Mouse (Mus musculus): Measurements from ENCODE around the gene Cdh10.
A peak's percentile ranks its signal among the peaks of the same experiment; 100 is the strongest.

Gene Cdh10

DNA sequence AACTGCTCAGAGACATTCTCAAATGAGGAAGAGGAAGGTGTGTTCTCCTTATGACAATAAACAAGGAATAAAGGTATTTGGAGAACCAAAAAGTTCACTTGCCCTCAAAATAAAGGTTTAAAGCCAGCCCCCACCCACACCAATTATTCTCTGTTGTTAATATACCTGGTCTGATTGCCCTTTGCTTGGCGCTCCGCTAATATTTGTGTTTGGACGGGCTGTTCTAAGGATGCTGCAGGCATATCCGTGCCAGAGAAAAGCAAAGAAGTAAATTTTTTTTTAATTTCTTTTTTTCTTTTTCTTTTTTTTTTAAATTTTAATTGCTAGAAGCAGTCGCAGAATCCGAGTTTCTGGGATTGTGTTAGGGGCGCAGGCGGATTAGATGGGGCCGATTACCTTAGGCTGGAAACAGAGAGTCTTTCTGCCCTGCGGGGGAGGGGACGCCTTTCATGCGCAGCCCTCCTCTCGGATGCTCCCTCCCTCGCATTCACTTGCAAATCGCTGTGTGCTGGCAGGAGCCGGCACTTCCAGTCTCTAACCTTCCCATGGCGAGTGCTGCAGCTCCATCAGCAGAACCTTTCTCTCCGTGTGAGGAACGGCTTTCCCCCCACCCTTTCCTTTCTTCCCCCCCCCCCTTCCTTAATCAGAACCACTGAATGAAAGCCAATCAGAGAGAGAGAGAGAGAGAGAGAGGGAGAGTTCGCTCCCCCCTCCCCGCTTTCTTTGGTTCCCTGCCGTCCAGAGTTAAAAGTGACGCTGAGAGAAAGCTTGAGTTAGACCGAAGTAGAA, at the start of gene Cdh10:
Gene Cdh10 (plus strand): TSS at position 763 of the 789 bp plus-strand sequence.
- DNase-seq (ENCODE audit: low spot score in 2 of 2), result no peak

DNA sequence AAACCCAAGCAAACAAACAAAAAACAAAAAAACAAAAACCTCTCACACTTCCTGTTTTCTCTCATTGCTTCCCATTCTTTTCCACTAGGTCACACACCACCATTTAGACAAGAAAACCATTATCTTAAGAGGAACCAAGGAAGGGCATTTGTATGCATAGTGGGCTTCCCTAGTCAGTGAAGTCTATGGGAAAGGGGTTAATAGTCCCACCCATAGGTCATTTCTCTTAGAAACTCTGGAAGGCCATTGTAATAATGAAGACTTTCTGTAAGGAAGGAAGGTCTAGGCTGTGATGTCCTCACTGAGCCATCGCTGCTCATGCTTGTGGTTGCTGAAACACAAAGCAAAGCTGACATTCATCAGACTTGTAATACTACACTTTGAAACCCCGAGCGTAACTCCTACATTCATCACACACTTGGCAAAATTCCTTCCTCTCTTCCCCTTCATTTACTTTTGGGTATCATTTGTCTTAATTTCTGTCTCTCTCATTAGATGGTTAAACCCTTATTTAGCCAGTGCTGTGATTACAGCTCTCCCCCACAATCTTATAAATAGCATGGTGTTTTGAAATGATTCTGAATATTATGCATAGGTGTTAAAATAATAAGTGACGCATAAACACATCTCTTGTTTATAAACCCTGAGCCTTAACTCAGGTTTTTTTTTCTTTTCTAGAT, 9.5 kb upstream of the Cdh10 start:
- no peak for DNase-seq (ENCODE audit: low spot score in 2 of 2)

DNA sequence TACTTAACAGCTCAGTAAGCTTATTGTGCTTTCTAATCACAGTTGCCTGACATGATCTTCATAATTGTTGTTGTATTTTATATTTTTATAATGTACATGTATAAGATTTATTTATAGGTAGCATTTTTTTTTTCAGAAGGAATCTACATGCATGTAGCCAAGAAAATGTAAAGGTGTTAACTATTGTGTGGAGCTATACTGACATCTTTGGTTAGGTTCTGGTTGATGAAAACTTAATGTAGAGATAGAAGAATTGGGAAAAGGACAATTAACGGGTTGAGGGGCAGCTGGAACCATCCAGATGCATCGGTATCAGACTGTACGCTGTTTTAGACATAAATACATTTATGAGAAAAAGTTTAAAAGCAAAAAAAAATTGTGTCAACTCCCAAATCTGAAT, 1.0 kb upstream of the Cdh10 start:
- no peak for DNase-seq (ENCODE audit: low spot score in 2 of 2)

DNA sequence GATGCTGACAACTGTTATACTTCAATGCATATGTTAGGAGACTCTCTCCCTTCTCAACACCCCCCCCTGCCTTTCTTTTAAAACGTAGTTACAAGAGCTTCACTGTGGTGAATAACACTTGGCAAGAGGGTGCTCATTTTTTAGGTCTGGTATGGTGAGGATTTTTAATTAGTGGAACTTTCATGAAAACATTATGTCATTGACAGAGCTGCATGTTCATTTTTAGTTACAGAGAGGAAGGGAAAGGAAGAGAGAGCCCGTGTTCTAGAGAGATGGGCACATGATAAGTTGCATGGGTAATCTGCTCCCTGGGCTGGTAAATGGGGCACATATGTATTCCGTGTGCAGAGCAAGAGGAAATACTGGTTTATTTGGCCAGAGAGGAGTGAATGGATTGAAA, 1.5 kb downstream of the Cdh10 start:
- no peak for DNase-seq (ENCODE audit: low spot score in 2 of 2)

DNA sequence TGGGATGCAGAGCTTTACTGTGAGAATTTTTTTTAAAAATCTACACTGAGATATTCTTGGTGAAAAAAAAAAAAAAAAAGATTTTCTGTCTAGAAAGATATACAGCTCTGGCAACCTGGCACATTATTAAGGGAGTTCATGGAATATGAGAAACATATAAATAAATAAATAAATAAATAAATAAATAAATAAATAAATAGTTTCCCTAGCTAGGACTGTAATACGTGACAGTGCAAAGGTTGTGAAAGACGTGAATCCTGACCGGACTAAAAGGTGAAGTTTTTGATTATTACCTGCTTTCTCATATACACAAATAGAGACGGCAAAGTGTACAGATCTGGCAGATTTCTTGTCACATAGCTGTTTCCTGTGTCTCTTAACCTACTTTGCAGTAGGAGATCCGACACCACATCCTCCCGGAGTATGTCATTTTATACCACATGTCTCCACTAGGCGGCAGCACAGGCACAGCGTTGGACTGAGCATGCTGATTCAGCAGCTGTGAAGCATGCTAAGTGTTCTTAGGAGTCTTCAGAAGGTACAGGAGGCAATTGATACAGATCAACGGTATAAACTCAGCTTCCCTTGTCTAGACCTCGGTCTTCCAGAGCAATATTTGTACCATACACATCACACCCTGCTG, 2.5 kb downstream of the Cdh10 start:
- peak; percentile 56 to 90 for DNase-seq (ENCODE audit: low spot score in 2 of 2)

DNA sequence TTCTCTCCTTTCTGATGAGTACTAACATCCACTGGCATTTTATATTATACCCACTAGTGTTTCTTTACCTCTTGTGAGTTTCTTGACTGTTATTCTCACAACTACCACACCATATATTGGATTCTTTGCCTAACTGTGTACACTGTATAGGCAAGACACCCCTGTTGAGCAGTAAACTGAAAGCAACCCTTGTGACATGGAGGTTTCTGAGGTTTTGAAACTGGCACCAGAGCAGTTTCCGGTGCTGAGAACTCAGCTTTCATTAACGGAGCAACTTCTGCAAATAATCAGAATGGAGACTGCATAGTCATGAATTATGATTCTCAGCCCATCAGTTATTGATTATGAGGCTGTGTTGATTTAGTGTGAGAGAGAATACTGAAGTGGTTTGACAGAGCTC, 4.7 kb downstream of the Cdh10 start:
- no peak for DNase-seq (ENCODE audit: low spot score in 2 of 2)

DNA sequence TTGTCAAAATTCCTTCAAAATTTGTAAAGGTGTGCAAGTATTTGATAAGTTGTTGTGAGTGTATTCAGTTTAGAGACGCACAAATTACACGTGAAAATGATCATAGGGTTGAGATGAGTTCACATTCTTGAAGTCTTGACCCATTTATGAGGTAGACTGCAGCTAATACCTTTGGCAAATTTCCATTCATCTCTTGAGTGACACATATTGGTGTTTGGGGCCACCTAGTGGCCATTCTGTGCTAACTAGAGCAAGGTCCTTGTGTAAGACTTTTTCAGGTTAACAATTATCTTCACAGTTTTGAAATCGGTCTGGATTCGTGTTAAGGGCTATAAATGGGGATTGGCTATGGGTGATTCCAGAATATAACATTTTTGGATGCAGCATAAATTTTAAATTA, 13.5 kb downstream of the Cdh10 start:
- DNase-seq (ENCODE audit: low spot score in 2 of 2), result no peak

DNA sequence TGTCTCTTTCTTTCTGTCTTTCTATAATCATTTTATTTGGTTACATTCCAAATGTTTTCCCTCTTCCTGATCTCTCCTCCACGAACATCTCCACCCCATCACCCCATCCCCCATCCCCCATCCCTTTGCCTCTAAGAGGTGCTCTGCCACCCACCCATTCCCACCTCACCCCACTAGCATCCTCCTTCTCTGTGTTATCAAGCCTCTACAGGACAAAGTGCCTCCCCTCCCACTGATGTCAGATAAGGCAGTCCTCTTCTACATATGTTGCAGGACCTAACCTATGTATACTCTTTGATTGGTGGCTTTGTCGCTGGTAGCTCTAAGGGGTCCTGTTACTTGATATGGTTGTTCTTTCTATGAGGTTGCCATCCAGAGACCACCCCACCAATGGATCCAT, 23.0 kb downstream of the Cdh10 start:
- no peak for DNase-seq (ENCODE audit: low spot score in 2 of 2)

DNA sequence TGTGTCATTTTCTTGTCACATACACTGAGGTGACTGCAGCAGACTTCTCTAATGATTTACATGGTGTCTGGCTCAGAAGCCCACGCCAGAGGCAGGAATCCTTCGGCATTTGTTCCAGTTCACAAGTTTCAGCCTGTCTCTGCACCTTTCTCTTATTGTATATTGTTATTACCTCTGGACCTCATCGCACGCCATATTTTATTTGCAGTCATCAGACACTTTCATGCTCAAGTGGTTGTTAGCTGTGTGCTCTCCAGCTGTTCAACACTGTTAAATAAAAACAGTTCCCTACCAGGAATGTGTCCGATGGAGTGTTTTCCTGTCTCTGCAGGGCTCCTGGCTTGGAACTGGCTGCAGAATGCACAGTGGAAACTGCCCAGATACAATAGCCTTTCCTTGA, 26.1 kb downstream of the Cdh10 start:
- no peak for DNase-seq (ENCODE audit: low spot score in 2 of 2)

DNA sequence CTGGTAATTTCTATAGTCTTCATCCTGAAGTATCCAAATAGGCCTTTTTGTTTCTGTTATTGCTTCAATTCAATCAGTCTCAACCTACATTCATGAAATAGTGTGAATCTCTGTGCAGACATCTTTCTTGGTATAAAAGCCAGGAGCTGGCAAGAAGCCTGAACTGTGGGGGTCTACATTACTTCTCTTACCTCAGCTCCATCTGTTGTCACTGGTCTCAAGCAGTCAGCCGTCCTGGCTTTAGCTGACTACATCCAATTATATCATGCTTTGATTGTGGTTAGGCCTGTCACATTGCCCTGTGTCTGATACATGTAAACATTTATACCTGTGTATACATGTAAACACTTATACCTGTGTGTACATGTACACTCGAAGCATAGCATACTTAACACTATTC, 31.8 kb downstream of the Cdh10 start:
- no peak for DNase-seq (ENCODE audit: low spot score in 2 of 2)

DNA sequence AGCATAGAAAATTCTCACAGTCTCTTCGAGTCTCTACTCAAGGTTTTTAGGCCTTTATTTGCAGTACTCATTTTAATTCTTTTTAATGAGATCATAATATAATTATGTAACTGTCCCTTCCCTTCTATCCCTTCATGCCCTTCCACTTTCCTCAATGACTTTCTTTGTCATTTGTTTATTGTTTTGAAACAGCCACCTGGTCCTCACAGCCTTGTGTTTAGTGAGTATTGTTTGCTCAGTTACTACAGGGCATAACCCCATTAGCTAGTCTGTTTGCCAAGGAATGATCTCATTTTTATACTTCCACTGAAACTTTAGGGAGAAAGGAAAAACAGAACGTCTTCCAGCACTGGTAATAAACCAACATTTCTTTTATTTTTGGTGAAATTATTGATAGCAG, 39.4 kb downstream of the Cdh10 start:
- DNase-seq (ENCODE audit: low spot score in 2 of 2), result no peak

DNA sequence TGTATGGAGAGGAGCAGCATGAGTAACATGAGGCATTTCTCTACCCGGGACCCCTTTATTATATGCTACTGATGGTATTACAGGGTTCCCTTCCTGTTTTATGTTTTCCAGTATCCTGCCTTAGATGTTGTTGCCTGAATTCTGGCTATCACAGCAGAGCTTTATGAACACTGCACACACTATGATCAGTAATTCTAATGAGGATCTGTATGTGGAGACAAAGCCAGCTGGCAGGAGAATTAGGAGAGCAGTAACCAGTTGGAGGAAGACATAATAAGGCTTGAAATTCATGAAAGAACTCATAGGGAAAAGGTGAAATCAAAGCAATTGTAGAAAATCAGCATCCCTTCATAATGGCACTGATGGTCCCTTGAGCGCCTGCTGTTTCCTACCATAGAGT, 51.1 kb downstream of the Cdh10 start:
- DNase-seq (ENCODE audit: low spot score in 2 of 2), result no peak

DNA sequence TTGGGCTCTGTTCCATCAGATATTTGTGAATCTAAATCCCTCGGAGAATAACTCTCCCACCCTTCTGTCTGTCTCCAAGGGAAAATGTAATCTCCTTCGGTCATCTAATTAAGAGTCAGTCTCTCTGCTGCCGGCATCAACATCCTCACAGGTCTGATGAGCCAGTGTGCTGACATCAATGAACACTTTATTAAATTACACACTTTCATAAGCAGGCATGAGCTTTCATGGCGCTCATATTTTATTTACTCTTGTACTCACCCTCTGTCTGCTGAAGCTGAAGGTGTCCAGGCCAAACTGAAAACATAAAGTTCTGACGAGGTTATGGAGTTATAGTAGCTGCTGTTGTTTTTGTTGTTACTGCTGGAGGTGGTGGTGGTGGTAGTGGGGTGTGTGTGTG, 62.7 kb downstream of the Cdh10 start:
- DNase-seq (ENCODE audit: low spot score in 2 of 2), result no peak

DNA sequence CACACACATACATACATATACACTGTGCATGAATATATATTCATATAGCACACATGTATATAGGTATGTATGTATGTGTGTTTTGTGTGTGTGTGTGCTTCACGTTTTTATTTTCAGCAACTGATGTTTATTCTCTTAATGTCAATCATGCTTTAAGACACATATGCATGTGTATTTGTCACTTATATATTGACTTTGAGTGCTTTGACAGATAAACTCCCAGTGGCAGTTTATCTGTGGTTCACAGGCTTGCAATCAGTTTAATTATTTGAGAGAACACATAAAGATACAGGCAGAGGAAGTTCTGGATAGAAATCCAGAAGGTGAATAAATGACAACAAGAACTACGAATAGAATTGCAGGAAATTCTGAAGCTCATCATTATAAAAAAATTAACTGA, 67.9 kb downstream of the Cdh10 start:
- DNase-seq (ENCODE audit: low spot score in 2 of 2), result no peak

DNA sequence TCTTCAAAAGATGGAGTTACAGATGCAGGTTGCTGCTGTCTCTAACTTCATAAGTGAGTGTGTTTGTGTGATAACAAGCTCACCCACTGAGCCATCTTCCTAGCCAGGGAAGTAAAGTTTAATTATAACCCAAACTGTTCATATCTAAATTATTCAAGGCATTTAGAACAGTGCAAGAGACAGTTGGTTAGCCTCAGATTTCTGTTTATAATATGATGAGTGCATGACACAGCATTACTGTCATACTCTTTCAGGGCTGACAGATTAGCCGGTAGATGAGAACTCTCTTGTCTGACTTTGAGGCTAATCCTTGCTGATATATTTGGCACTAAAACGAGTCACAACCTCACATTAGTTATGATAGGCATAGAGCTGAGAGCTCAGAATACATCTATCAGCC, 70.2 kb downstream of the Cdh10 start:
- DNase-seq (ENCODE audit: low spot score in 2 of 2), result no peak

DNA sequence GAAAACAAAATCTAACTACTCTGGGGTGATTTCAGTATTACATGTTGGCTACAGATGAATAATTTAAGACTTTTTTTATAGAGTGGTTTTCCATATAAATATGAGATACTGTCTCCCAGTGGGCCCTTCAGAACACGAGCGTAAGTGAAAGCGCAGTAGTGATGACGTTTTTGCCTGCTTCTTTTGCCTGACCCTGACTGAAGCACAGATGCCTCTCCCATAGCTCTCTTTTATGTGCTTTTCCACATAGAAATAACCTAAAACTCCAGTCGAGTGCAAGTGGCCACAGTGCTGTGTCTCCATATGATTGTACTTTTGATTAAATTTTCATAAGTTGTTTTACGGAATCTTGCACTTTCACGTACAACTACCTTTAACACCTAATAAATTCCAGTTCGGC, 71.6 kb downstream of the Cdh10 start:
- DNase-seq (ENCODE audit: low spot score in 2 of 2), result no peak

DNA sequence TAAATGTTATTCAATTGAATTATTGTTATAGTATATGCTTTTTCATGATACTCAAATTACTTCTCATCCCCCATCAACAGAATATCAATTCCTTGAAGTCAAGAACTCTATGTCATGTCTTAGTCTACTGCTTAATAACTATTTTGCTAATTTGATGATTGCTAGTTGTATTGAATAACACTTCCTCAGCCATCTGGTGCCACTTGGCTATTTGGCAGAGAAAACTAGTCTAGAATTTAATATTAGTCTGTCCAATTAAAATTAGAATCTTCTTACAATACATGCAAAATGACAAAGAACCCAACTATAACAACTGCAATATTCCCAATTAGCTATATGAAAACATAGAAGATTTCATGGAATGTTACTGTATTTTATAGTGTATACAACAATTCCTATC, 82.0 kb downstream of the Cdh10 start:
- no peak for DNase-seq (ENCODE audit: low spot score in 2 of 2)

DNA sequence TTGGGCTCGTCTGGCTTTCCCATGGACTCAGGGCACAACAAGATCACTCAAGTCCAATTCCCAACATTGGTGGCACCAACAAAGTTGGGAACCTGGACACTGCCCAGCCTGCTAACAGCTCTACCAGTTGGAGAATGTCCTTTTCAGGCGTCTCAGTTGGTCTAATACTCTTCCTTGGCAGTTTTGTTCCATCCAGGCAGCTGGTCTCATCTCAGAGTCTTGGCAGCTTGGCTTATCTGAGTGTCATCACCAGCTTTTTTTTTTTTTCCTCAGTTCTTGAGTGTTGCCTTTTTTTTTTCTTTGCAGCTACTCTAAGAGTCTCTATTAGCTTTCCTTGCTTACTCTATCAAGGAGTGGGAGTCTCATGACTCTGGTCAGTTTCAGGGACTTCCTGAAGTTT, 85.4 kb downstream of the Cdh10 start:
- DNase-seq (ENCODE audit: low spot score in 2 of 2), result no peak

DNA sequence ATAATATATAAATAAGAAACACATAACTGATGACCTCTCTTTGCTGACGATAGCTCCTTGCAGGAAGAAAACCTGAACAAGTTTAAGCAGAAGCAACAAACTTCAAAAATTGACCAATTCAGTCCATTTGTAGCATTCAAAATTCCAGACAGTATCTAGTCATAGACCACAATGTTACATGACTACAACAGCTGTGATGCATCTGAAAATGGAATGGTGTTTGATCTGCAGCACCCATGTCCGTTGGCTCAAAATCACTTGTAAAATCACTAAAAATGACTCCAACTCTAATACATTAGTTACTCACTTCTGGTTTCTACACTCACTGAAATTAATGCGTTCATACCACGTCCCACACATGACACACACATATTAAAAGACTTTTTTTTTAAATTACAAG, 91.9 kb downstream of the Cdh10 start:
- DNase-seq (ENCODE audit: low spot score in 2 of 2), result no peak

DNA sequence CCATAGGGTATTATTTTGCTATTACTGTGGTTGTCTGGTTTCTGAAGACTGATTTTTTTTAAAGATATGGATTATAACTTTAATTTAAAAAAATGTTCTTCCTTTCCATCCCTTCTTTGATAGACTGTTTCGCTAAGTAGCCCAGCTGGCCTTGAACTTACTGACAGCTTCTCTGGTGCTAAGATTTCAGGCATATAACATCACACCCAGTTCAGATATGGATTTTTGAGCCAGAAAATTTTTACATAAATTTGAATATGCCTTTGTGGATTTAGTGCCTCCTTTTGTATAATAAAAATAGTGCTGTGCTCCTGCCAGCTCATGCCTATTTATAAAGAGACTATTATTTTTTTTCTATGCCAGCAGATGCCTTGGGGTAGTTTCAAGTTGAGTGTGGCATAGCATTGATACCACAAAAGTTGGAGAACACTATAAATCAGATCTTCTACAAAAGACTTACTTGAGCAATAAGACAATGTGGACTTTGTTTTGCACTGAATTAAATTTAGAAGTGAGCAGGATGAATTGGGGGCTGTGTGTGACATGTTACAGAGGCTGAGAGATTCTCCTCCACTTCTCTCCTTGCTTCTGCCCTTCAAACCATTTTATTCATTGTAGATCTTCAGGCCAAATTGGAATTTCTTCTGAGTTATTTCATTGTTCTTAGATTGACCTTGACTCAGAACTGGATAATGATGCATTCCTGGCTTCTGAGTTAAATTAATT, 106.8 kb downstream of the Cdh10 start:
- no peak for DNase-seq (ENCODE audit: low spot score in 2 of 2)

DNA sequence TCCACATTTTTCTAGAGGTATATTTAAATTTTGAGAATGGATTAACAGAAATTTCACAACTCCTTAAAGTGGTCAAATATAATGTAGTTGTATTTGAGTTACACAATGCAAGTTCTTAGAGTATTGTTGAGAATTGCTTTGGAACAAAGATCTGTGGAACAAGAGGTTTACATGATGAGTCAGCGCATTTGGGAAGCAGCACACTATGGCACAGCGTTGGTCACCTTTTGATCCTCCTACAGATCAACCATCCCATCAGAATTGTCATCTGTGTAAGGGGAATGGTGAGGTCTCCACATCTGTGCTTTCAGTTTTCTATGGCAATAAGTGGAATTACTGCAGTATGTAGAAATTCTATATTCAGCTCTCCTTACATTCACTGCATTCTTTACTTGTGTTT, 108.2 kb downstream of the Cdh10 start:
- no peak for DNase-seq (ENCODE audit: low spot score in 2 of 2)

DNA sequence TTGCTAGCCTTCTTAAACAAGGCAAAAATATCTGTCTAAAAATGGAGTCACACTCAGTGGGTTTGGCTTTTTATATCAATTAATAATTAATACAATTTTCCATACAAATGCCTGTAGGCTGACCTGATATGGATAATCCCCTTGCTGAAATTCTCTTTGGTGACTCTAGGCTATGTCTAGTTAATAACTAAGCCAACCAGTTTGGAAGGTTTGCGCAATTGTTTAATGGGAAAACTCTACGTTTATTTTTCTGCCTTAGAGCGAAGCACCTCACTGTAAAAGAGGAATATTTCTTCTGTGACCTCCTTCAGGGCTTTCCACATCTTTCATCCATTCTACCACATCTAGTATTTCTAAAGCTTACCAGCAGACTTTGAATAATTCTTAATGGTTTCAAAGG, 133.5 kb downstream of the Cdh10 start:
- DNase-seq (ENCODE audit: low spot score in 2 of 2), result no peak

DNA sequence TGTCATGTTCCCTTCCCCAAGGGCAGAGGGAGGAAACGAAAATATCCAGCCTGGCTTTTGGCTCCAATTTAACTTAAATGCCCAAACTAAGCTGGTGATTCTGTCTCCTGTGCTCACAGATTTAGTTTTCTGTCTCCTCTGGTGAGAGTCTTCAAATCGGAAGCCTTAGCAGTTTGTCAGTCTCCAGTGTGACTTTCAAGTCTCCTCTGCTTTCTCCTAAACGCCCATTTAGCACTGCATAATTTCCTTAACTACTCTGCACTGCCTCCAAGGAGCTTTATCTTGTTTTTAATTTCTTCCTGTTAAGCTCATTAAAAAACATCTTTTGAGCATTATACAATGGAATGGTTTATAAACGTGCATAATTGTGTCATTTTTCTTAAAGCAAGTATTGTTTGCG, 156.3 kb downstream of the Cdh10 start:
- DNase-seq (ENCODE audit: low spot score in 2 of 2), result no peak
